Mouse (Mus musculus) midbrain, embryonic 15.5 days (tissue): ENCODE measurements around the gene Cyth4. TPM values are rescaled to one million over a fixed set of nuclear protein-coding genes. Genes with fewer than 3 reads are reported as not detected.
A peak's percentile ranks its signal among the peaks of the same experiment; 100 is the strongest.

ENCODE experiments used
- ATAC-seq: fragments of 200-750 bp; cut with Nextera tagmentation; replicated peaks from 2 replicates; pipeline ENCODE4 v1.8.0; 2017; ENCODE audit warnings: moderate TSS enrichment
- H3K27ac ChIP-seq: fragments of 300-500 bp; sonication (generic); 2 replicates; pipeline ENCODE4 v1.5.1; 2015; ENCODE audit warnings: mild to moderate bottlenecking, inconsistent platforms
- H3K27me3 ChIP-seq: fragments of 300-500 bp; sonication (generic); replicated peaks from 2 replicates; pipeline ENCODE4 v1.6.1; 2015; ENCODE audit warnings: inconsistent platforms
- H3K36me3 ChIP-seq: fragments of 300-500 bp; sonication (generic); replicated peaks from 2 replicates; pipeline ENCODE4 v1.6.1; 2015; ENCODE audit warnings: inconsistent platforms
- H3K4me1 ChIP-seq: fragments of 300-500 bp; sonication (generic); 2 replicates; pipeline ENCODE4 v1.6.1; 2015; ENCODE audit warnings: inconsistent platforms
- H3K4me2 ChIP-seq: fragments of 300-500 bp; sonication (generic); 2 replicates; pipeline ENCODE4 v1.6.1; 2015; ENCODE audit warnings: inconsistent platforms, mild to moderate bottlenecking, moderate library complexity
- H3K4me3 ChIP-seq: fragments of 300-500 bp; sonication (generic); 2 replicates; pipeline ENCODE4 v1.5.1; 2015; ENCODE audit warnings: mild to moderate bottlenecking, inconsistent platforms
- H3K9ac ChIP-seq: fragments of 300-500 bp; sonication (generic); 2 replicates; pipeline ENCODE4 v1.6.1; 2015; ENCODE audit warnings: mild to moderate bottlenecking, inconsistent platforms
- H3K9me3 ChIP-seq: fragments of 300-500 bp; sonication (generic); 2 replicates; pipeline ENCODE4 v1.6.1; 2016; ENCODE audit warnings: inconsistent platforms
- WGBS: fragments of 180-500 bp; shearing (Covaris S2); methylation state at CpG from one replicate; pipeline ENCODE4 v1.1.7; 2015; ENCODE audit warnings: mixed read lengths; 5-methylcytosine and 5-hydroxymethylcytosine counted together
- polyA plus RNA-seq: library from polyadenylated mRNA; unstranded; fragments of >200 nt; fragmentation: Nextera tagmentation; extraction: Ambion mirVana; gene quantifications from 2 replicates; pipeline ENCODE4 v1.2.1, GENCODE M21; 2015

The Cyth4 gene
- polyA plus RNA-seq, 1 experiment from 2014 or later, result 5.6 TPM

- Histone ChIP-seq H3K27me3 (no peaks in the 10 kb centered on the region), H3K4me1 (no peaks in the 10 kb centered on the region), H3K4me3 (no peak overlapping the region), H3K9ac (no peak overlapping the region), H3K36me3 (no peaks in the 10 kb centered on the region), H3K27ac (no peak overlapping the region), H3K9me3 (no peaks in the 10 kb centered on the region), H3K4me2 (no peak overlapping the region)
- ATAC-seq, result no peak
- 77% methylated on average over 11 of the region's 11 CpGs for WGBS
These were observed 31.9 kb upstream of the Cyth4 start for GRCm38 (mm10) chr15:78564764-78565435.

GRCm38 (mm10) chr15:78567608-78568120, 29.2 kb upstream of the Cyth4 start:
- Histone ChIP-seq H3K9me3 (no peaks in the 10 kb centered on the region), H3K9ac (no peak overlapping the region), H3K36me3 (no peaks in the 10 kb centered on the region), H3K27me3 (no peaks in the 10 kb centered on the region), H3K4me2 (no peak overlapping the region), H3K4me3 (no peak overlapping the region), H3K4me1 (no peaks in the 10 kb centered on the region), H3K27ac (no peak overlapping the region)
- no peak for ATAC-seq
- 75% methylated on average over 9 of the region's 9 CpGs for WGBS

GRCm38 (mm10) chr15:78570170-78570569, 26.7 kb upstream of the Cyth4 start:
- ATAC-seq, result no peak
- no peak overlapping the region for H3K4me3 ChIP-seq
- H3K9me3 ChIP-seq, result no peaks in the 10 kb centered on the region
- H3K27ac ChIP-seq, result no peak overlapping the region
- H3K36me3 ChIP-seq, result no peaks in the 10 kb centered on the region
- no peaks in the 10 kb centered on the region for H3K4me1 ChIP-seq
- H3K27me3 ChIP-seq, result no peaks in the 10 kb centered on the region
- H3K4me2 ChIP-seq, result no peak overlapping the region
- no peak overlapping the region for H3K9ac ChIP-seq
- 88% methylated on average over 5 of the region's 5 CpGs for WGBS

GRCm38 (mm10) chr15:78571554-78572269, 25.1 kb upstream of the Cyth4 start:
- no peaks in the 10 kb centered on the region for H3K27me3 ChIP-seq
- H3K4me2 ChIP-seq, result no peak overlapping the region
- H3K9me3 ChIP-seq, result no peaks in the 10 kb centered on the region
- no peak for ATAC-seq
- no peak overlapping the region for H3K4me3 ChIP-seq
- WGBS, result 71% methylated on average over 16 of the region's 16 CpGs
- no peaks in the 10 kb centered on the region for H3K4me1 ChIP-seq
- no peaks in the 10 kb centered on the region for H3K36me3 ChIP-seq
- no peak overlapping the region for H3K9ac ChIP-seq
- H3K27ac ChIP-seq, result no peak overlapping the region

GRCm38 (mm10) chr15:78572270-78572600, 24.6 kb upstream of the Cyth4 start:
- no peak overlapping the region for H3K9ac ChIP-seq
- H3K9me3 ChIP-seq, result no peaks in the 10 kb centered on the region
- H3K27ac ChIP-seq, result no peak overlapping the region
- H3K4me2 ChIP-seq, result no peak overlapping the region
- ATAC-seq, result no peak
- H3K36me3 ChIP-seq, result no peaks in the 10 kb centered on the region
- no peaks in the 10 kb centered on the region for H3K27me3 ChIP-seq
- no peaks in the 10 kb centered on the region for H3K4me1 ChIP-seq
- no peak overlapping the region for H3K4me3 ChIP-seq
- WGBS, result 91% methylated on average over 5 of the region's 5 CpGs

- no peak within 1 kb of the TSS for H3K4me3 ChIP-seq
- 85% methylated on average over 8 of the region's 8 CpGs for WGBS
- no peak for ATAC-seq
- H3K9ac ChIP-seq, result no peak within 1 kb of the TSS
- H3K4me1 ChIP-seq, result no peaks in the 10 kb centered on the region
- H3K36me3 ChIP-seq, result no peaks in the 10 kb centered on the region
- H3K4me2 ChIP-seq, result no peak within 1 kb of the TSS
- no peak within 1 kb of the TSS for H3K27ac ChIP-seq
- no peaks in the 10 kb centered on the region for H3K9me3 ChIP-seq
- no peaks in the 10 kb centered on the region for H3K27me3 ChIP-seq
These were observed 24.0 kb upstream of the Cyth4 start, which contains the start of gene Rac2 for GRCm38 (mm10) chr15:78572658-78573397. Rac2 (minus strand) TSS chr15:78572783.

GRCm38 (mm10) chr15:78576284-78576810, 20.5 kb upstream of the Cyth4 start:
- 56% methylated on average over 4 of the region's 4 CpGs for WGBS
- no peak for ATAC-seq
- no peak overlapping the region for H3K9ac ChIP-seq
- no peak overlapping the region for H3K27ac ChIP-seq
- H3K4me2 ChIP-seq, result no peak overlapping the region
- H3K27me3 ChIP-seq, result no peaks in the 10 kb centered on the region
- no peak overlapping the region for H3K4me3 ChIP-seq
- H3K36me3 ChIP-seq, result no peaks in the 10 kb centered on the region
- peaks cover 19% of the 10 kb centered on the region for H3K4me1 ChIP-seq
- H3K9me3 ChIP-seq, result no peaks in the 10 kb centered on the region

GRCm38 (mm10) chr15:78583352-78583751, 13.5 kb upstream of the Cyth4 start:
- no peak overlapping the region for H3K4me2 ChIP-seq
- H3K4me3 ChIP-seq, result no peak overlapping the region
- H3K36me3 ChIP-seq, result no peaks in the 10 kb centered on the region
- no peak overlapping the region for H3K9ac ChIP-seq
- no peaks in the 10 kb centered on the region for H3K27me3 ChIP-seq
- ATAC-seq, result no peak
- no peaks in the 10 kb centered on the region; the same call in 1 of the 2 replicates for H3K9me3 ChIP-seq
- H3K4me1 ChIP-seq, result peaks cover 33% of the 10 kb centered on the region
- H3K27ac ChIP-seq, result no peak overlapping the region
- 22% methylated on average over 11 of the region's 11 CpGs for WGBS

GRCm38 (mm10) chr15:78585404-78585803, 11.4 kb upstream of the Cyth4 start:
- Histone ChIP-seq H3K9me3 (no peaks in the 10 kb centered on the region; the same call in 1 of the 2 replicates), H3K4me3 (no peak overlapping the region), H3K36me3 (no peaks in the 10 kb centered on the region), H3K9ac (no peak overlapping the region), H3K27me3 (no peaks in the 10 kb centered on the region), H3K4me2 (no peak overlapping the region), H3K4me1 (peaks cover 22% of the 10 kb centered on the region), H3K27ac (no peak overlapping the region)
- 90% methylated on average over 7 of the region's 7 CpGs for WGBS
- no peak for ATAC-seq

GRCm38 (mm10) chr15:78587050-78587994, 9.5 kb upstream of the Cyth4 start:
- 54% methylated on average over 18 of the region's 18 CpGs for WGBS
- Histone ChIP-seq H3K4me2 (no peak overlapping the region), H3K4me1 (0 out of 2 replicates have a peak, but pooled peaks cover 5% of the 10 kb centered on the region), H3K9me3 (no peaks in the 10 kb centered on the region; the same call in 1 of the 2 replicates), H3K4me3 (no peak overlapping the region), H3K9ac (no peak overlapping the region), H3K27ac (no peak overlapping the region), H3K27me3 (no peaks in the 10 kb centered on the region), H3K36me3 (no peaks in the 10 kb centered on the region)
- peak; percentile 80 for ATAC-seq

GRCm38 (mm10) chr15:78588049-78588448, 8.8 kb upstream of the Cyth4 start:
- Histone ChIP-seq H3K4me1 (0 out of 2 replicates have a peak, but pooled peaks cover 5% of the 10 kb centered on the region), H3K4me2 (no peak overlapping the region), H3K27ac (no peak overlapping the region), H3K4me3 (no peak overlapping the region), H3K9ac (no peak overlapping the region), H3K9me3 (no peaks in the 10 kb centered on the region; the same call in 1 of the 2 replicates), H3K27me3 (no peaks in the 10 kb centered on the region), H3K36me3 (no peaks in the 10 kb centered on the region)
- ATAC-seq, result no peak
- 87% methylated on average over 4 of the region's 4 CpGs for WGBS
